Mouse (Mus musculus): ENCODE measurements around the gene Ptprt.
A peak's percentile ranks its signal among the peaks of the same experiment; 100 is the strongest.

The Ptprt gene

DNA sequence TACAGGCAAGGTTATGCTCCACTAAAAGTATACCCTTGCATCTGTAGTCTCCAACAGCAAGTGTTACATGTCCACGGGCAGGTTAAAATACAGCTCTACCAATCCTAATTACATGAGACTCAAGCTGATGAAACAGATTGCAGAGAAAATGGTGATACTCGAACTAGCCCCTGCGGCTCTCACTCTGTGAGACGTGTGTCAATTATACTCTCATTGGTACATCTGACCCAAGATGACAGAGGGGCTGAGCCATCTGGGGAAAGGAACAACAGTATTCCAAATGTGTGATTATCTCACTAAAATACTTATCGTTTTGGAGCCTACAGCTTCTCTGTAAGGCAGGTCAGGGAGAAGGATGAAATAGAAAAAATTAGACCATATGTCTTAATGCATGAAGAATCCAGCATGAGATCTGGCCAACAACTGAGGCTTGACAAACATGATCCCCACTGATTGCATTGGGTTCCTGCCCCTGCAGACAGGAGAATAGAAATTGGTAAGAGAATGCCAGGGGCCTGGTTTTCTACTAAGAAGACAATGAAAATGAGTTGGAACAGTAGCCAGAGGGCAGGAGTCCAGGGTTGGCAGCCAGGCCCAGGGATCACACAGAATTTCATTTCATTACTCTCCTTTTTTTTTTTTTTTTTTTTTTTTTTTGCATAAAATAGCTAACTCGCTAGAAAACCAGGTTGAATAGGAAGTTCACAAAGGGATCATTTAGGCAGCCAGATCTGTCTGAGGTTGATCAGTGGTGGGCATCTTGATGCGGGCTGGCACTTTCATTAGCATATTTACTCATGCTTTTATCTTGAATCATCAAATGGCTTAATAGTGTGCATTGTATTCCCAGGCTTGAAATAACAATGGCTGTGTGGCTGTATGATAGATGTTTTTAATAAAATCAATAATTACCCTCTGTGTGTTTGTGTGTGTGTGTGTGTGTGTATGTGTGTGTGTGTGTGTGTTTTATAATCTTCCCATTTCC is 699.5 kb downstream of the Ptprt start:
- no peak for DNase-seq (ENCODE audit: low read depth, low spot score)

- no peak for DNase-seq (ENCODE audit: low read depth, low spot score)
Measured at GRCm38 (mm10) chr2:161945424-161945823, 715.5 kb downstream of the Ptprt start.

DNA sequence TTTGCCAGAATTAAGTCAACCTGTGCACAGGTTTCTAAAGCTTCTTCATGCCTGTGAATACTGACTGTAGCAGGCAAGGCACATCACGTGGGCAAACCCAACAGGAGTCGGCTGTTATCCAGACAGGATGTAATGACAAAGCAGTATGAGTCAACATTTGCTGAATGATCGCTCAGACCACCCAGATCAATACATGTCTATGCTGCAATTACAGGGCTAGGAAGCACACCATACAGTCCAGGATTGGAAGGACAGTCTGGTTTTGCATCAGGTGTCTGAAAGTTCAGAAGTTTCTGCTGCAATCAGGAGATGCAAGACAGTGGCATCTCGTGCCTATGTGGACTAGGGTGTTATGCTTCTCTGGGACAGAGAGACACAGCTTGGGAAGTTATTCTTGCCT is 716.3 kb downstream of the Ptprt start:
- no peak for DNase-seq (ENCODE audit: low read depth, low spot score)

GRCm38 (mm10) chr2:161941991-161942390 is 719.0 kb downstream of the Ptprt start:
- DNase-seq (ENCODE audit: low read depth, low spot score): no peak

DNA sequence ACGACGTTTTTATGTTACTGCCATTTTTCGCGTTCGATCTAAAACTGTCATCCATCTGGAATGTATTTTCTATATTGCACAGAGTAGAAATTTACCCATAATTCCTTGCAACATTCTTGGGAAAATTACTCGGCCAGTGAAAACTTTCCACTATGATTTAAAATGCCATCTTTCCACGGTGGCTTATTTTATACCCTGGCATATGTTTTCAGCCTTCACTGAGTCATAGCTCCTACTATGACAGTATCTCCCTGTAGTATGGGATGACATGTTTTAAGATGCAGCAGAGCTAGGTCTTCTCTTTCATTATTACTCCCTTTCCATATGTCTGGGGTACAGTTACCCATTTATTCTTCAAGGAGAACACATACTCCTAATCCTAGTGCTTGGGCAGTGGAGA is 753.7 kb downstream of the Ptprt start:
- DNase-seq (ENCODE audit: low read depth, low spot score): no peak

DNA sequence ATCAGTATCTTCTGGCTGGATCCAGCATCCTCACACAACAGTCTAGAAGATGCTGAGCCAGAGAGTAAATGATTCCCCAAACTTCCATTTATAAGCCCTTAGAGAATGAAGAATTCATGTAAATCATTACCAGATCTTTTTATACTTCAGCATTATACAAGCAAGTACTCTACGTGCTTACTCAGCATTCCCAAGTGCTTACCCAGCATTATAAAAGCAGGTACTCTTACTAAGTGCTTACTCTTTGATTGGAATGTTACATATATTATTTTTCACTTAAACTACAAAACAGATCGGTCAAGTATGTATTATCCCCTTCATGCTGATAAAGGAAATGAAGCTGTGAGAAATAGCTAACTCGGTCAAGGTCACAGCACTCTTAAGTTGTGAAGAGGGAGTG is 758.8 kb downstream of the Ptprt start:
- no peak for DNase-seq (ENCODE audit: low read depth, low spot score)

- no peak for DNase-seq (ENCODE audit: low read depth, low spot score)
Measured at GRCm38 (mm10) chr2:161884446-161884845, 776.5 kb downstream of the Ptprt start.

GRCm38 (mm10) chr2:161882580-161882979 is 778.4 kb downstream of the Ptprt start:
- no peak for DNase-seq (ENCODE audit: low read depth, low spot score)

GRCm38 (mm10) chr2:161880941-161881340 is 780.0 kb downstream of the Ptprt start:
- no peak for DNase-seq (ENCODE audit: low read depth, low spot score)

- no peak for DNase-seq (ENCODE audit: low read depth, low spot score)
Measured at GRCm38 (mm10) chr2:161865231-161865630, 795.7 kb downstream of the Ptprt start.

- DNase-seq (ENCODE audit: low read depth, low spot score): no peak
Measured at GRCm38 (mm10) chr2:161858813-161859212, 802.1 kb downstream of the Ptprt start.

DNA sequence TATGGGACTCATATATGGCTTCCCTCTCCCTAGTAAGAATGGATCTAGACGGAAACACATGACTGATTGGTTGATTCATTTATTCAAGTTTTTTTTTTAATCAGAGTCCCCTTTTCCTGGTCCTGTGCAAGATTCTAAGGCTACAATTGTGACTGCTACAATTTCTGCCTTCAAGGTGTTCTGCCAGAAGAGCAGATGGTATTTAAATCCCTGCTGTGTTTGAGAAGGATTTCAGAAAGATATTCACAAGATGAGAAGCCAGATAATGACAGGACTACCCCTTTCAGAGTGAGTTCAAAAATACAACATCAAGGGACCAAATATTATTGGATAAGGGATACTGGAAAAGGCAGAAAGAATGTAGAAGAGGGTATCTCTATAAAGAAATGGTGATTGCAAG is 802.6 kb downstream of the Ptprt start:
- DNase-seq (ENCODE audit: low read depth, low spot score): no peak

- DNase-seq (ENCODE audit: low read depth, low spot score): no peak
Measured at GRCm38 (mm10) chr2:161835001-161835400, 825.9 kb downstream of the Ptprt start.

DNA sequence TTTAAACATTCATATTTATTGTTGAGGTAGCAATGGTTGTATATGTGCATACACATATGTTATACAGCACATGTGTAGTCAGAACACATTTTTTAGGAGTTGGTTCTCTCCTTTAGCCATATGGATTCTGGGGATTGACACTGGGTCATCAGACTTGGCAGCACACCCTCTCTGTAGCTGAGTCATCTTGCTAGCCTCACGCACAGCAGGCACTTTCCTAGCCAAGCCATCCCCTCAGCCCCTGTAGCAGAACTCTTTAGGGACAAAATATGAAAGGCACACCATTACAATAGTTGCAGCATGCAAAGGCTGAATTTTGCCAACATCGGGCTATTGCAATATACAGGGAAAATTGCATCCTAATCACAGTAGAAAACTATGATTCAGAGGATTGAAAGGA is 827.1 kb downstream of the Ptprt start:
- DNase-seq (ENCODE audit: low read depth, low spot score): no peak

GRCm38 (mm10) chr2:161813326-161813725 is 847.6 kb downstream of the Ptprt start:
- no peak for DNase-seq (ENCODE audit: low read depth, low spot score)

- DNase-seq (ENCODE audit: low read depth, low spot score): no peak
Measured at GRCm38 (mm10) chr2:161808086-161808801, 852.7 kb downstream of the Ptprt start.

- peak; percentile 7 for DNase-seq (ENCODE audit: low read depth, low spot score)
Measured at GRCm38 (mm10) chr2:161806287-161807007, 854.5 kb downstream of the Ptprt start.

DNA sequence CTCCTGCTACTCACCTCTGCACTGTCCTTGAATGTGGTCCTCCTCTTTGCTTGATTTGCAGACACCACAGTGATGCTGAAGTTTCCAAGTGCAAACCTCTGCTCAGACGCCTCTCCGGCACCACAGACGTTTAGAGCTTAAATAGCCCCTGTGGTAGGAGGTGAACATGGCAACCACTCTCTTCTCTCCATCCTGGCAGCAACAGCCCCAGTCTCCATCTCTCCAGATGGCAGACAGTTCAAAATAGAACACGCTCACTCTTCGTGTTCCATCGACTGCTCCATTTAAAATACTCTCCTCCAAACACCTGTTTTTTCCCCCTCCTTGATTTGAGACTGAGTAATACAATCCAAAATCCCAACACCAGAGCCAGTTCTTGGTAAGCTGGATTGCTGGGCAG is 861.0 kb downstream of the Ptprt start:
- no peak for DNase-seq (ENCODE audit: low read depth, low spot score)

GRCm38 (mm10) chr2:161767528-161767927 is 893.4 kb downstream of the Ptprt start:
- DNase-seq (ENCODE audit: low read depth, low spot score): no peak

DNA sequence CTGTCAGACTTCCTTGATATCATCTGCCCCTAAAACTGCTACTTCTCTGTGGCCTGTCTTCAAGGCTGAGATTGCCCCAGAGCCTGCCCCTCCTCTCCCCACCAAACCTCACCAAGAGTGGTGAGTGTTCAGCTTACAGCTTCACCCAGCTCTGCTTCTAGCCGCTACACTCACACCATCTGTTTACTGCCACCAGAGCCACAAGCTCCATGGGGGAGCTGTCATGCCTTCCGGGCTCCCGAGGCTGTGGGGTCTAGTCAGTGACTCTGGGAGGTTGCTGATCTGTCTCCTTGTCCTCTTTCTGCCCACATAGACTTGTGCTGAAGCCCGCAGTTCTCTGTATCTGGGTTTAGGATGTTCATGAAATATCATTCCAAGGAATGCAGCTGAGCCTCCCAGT is 947.9 kb downstream of the Ptprt start:
- DNase-seq (ENCODE audit: low read depth, low spot score): no peak

DNA sequence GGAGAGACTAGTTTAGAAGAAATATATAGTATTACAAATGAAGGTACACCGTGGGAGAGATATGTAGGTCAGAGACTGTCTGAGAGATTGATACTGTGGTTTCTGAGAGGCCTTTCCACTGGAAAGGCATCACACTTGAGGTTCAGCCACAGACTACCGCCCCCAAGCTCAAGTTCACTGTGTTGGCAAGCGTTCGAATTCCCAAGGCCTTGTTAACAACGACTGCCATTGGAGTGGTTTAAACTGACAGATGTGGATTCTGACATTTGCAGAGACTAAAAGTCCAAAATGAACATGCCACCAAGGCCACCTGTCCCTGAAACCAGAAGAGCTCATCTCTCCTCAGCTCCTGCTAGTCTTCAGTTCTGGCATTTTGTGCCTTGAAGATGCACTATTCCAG is 951.6 kb downstream of the Ptprt start:
- no peak for DNase-seq (ENCODE audit: low read depth, low spot score)

DNA sequence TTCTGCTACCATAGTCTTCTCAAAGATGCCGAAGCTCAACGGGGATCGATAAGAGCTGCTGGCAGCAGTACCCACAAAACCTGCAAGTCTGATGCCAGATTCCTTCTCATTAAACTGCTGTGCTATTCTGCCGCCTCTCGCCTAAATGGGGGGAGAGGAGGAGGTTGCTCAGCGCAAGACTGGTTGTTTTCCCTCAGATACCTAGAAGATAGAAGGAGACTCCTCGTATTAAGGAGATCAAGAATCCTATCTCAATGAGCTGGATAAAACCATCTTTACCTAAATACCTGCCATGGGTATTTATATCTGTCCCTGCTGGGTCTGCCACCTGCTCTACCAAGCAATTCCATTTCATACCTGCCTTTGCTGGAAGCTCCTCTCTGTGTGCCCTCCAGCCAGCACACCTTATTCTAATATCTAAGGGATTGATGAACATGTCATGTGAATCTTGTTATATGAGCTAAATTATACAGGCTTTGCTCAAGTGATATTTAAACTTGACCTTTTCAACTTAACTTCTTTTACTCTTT is 954.5 kb downstream of the Ptprt start:
- no peak for DNase-seq (ENCODE audit: low read depth, low spot score)

All from forelimb bud, embryonic 11.5 days (tissue).